Mouse (Mus musculus) left cerebral cortex, adult 2 months (tissue): ENCODE data around the gene Tmem54. TPM values are rescaled to one million over a fixed set of nuclear protein-coding genes. Genes with fewer than 3 reads are reported as not detected.

ENCODE experiments used
- DNase-seq, 2 experiments: peaks; one replicate each; pipeline ENCODE4 v3.0.0; 2021 to 2022; ENCODE audit warnings: low spot score in 2 of 2, mixed read lengths in 1 of 2; ENCODE audit errors: extremely low spot score in 1 of 2
- H3K27ac ChIP-seq: fragments of 200-600 bp; 2 replicates; pipeline ENCODE4 v1.8.1; 2022
- H3K4me3 ChIP-seq: fragments of 200-600 bp; 2 replicates; pipeline ENCODE4 v1.8.1; 2022
- CTCF ChIP-seq: fragments of 200-600 bp; IDR thresholded peaks from 2 replicates; pipeline ENCODE4 v1.8.1; 2022; ENCODE audit warnings: antibody characterized with exemption, mild to moderate bottlenecking, moderate library complexity
- intact Hi-C: fragments of 180-260 bp; cut with DNase I; formaldehyde crosslinking; loops from one replicate; pipeline ENCODE4 v1.15.1; 2025
- total RNA-seq, 2 experiments: library from RNA; stranded (reverse); gene quantifications; 2 replicates each; pipeline ENCODE4 v1.2.3; 2021

Tmem54 gene
- total RNA-seq, 2 experiments from 2014 or later, result not detected

- Histone ChIP-seq H3K27ac (peak overlapping the region; percentile 85), H3K4me3 (no peak overlapping the region)
- intact Hi-C loops, result no loop called here
- no peak for DNase-seq
- no peak for TF ChIP-seq CTCF
These were observed 40.1 kb downstream of the Tmem54 start for GRCm38 (mm10) chr4:129145411-129145810.

DNA sequence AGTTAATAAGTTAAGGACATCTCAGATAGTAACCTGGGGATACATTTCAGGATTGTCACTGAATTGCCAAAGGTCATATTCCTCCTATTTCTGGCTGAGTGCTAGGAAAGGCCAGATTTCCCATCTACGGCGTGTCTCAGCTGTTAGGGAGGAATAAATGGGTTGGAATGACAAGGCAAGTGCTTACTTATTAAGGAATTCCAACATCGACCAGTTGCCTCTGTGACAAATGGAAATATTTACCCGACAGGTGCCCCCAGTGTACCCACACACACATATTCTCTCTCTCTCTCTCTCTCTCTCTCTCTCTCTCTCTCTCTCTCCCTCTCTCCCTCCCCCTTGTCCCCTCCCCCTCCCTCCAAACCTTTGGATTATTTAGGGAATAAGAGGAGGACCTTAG lies 40.6 kb downstream of the Tmem54 start:
- no peak for TF ChIP-seq CTCF
- intact Hi-C loops, result no loop called here

GRCm38 (mm10) chr4:129146392-129146791 lies 41.0 kb downstream of the Tmem54 start:
- DNase-seq, result no peak
- H3K27ac ChIP-seq, result no peak overlapping the region
- intact Hi-C loops, result no loop called here
- TF ChIP-seq CTCF, result no peak
- no peak overlapping the region for H3K4me3 ChIP-seq

More for the DNA sequence above, 40.6 kb downstream of the Tmem54 start:
- DNase-seq, result no peak
- Histone ChIP-seq H3K4me3 (no peak overlapping the region), H3K27ac (peak overlapping the region; percentile 85; the same call in 1 of the 2 replicates)

DNA sequence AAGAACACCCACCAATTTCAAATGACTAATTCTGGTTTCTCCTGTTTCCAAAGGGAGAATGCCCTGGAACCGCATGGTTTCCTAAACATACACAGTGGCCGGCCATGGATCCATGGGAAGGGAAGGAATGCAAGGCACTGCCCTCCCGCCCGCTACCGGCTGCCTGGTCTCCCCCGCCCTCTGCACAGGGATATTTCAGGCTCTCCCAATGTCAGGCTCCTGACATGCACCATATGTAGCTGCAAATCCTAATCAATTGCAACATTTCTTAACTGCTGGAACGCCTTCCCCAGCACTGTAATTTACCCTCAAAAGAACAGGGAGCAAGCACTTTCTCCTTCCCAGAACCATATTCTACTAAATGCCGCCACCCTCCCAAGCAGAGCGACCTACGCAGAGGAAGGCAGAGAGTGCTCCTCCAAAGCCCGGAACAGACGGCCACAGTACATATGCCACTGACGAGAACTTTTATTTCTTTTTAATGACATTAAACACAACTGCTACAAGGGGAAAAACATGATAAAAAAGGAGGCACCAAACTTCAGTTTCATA lies 42.3 kb downstream of the Tmem54 start:
- TF ChIP-seq CTCF, result no peak
- no peak overlapping the region; the same call in 1 of the 2 replicates for H3K27ac ChIP-seq
- H3K4me3 ChIP-seq, result no peak overlapping the region
- DNase-seq, result peak; percentile 8 to 13
- intact Hi-C loops, result no loop called here

GRCm38 (mm10) chr4:129149321-129149720 lies 44.0 kb downstream of the Tmem54 start:
- no peak overlapping the region for H3K4me3 ChIP-seq
- no peak for TF ChIP-seq CTCF
- H3K27ac ChIP-seq, result no peak overlapping the region
- intact Hi-C loops, result no loop called here
- no peak for DNase-seq

DNA sequence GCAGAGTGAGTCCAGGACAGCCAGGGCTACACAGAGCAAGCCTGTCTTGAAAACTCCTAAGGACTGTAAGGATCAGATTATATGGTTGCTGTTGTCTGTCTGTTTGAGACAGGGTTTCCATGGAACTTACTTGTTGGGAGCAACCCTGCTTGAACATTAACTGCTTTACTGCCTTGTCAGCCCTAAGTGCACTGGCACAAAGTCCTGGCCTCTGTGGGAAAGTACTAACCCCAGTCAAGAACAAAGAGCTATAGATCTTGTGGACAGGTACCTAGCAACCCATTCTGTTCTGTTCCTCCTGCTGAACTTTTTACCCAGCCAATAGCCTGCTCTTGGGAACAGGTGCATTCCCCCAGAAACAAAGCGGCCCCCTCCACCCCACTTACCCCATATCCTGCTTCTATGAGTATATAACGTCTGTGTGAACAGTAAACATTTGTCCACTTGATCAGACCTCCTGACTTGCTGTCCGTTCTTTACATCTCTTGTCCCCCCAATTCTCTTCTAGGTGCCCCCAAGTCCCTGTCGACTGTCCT lies 46.0 kb downstream of the Tmem54 start:
- no peak overlapping the region for H3K4me3 ChIP-seq
- TF ChIP-seq CTCF, result no peak
- H3K27ac ChIP-seq, result no peak overlapping the region
- intact Hi-C loops, result no loop called here
- DNase-seq, result no peak

DNA sequence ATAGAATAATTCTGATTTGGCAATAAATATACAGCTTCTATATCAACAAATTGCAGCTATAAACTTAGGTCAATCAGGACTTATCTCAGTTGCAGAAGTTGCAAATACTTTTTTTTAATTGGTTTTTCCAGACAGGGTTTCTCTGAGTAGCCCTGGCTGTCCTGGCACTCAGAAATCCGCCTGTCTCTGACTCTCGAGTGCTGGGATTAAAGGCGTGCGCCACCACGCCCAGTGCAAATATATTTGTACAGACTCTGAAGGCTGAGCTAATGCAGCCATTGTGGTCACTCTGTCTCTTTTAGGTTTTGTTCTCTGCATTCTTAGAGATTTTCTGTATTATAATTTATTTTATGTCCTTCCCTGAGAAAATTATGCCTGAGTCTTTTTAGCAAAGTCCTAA lies 52.2 kb downstream of the Tmem54 start:
- no peak overlapping the region for H3K4me3 ChIP-seq
- TF ChIP-seq CTCF, result no peak
- H3K27ac ChIP-seq, result no peak overlapping the region
- intact Hi-C loops, result no loop called here
- DNase-seq, result no peak

GRCm38 (mm10) chr4:129158549-129158948 lies 53.2 kb downstream of the Tmem54 start:
- DNase-seq, result no peak
- Histone ChIP-seq H3K27ac (no peak overlapping the region), H3K4me3 (no peak overlapping the region)
- intact Hi-C loops, result no loop called here
- TF ChIP-seq CTCF, result no peak

- Histone ChIP-seq H3K27ac (no peak overlapping the region), H3K4me3 (no peak overlapping the region)
- intact Hi-C loops, result no loop called here
- DNase-seq, result no peak
- TF ChIP-seq CTCF, result no peak
These were observed 55.7 kb downstream of the Tmem54 start for GRCm38 (mm10) chr4:129161076-129161475.

Other genes starting within 250 kb of the Tmem54 start
- 10 to 100 TPM; 15.3 to 18.8 TPM for gene Trim62, start 222.0 kb upstream of the Tmem54 start, total RNA-seq
- gene Azin2, start 143.1 kb upstream of the Tmem54 start, total RNA-seq, result 10 to 100 TPM; 45.2 to 53.2 TPM
- gene Ak2, start 113.6 kb upstream of the Tmem54 start, total RNA-seq, result 10 to 100 TPM; 25.7 to 30.4 TPM
- 10 to 100 TPM; 52.6 to 57.7 TPM for gene Rnf19b, start 47.3 kb upstream of the Tmem54 start, total RNA-seq
- gene Hpca, start 16.5 kb downstream of the Tmem54 start, total RNA-seq, result 100 to 1,000 TPM; 650 to 692 TPM
- gene Fndc5, start 31.5 kb downstream of the Tmem54 start, total RNA-seq, result 10 to 100 TPM; 54.0 to 58.1 TPM
- gene S100pbp, start 84.2 kb downstream of the Tmem54 start, total RNA-seq, result 10 to 100 TPM; 33.9 to 34.5 TPM
- 10 to 100 TPM; 87.4 to 93.1 TPM for gene Yars, start 84.2 kb downstream of the Tmem54 start, total RNA-seq
- gene C77080, start 155.9 kb downstream of the Tmem54 start, total RNA-seq, result 10 to 100 TPM; 22.5 to 25.9 TPM
- gene Sync, start 182.1 kb downstream of the Tmem54 start, total RNA-seq, result 1 to 10 TPM; 1.8 to 2.2 TPM
- gene Rbbp4, start 229.8 kb downstream of the Tmem54 start, total RNA-seq, result 100 to 1,000 TPM; 115 to 123 TPM
- gene Zbtb8os, start 230.1 kb downstream of the Tmem54 start, total RNA-seq, result 10 to 100 TPM; 29.4 to 30.1 TPM